Mouse (Mus musculus): ENCODE measurements around the gene Psmb7. TPM values are rescaled to one million over a fixed set of nuclear protein-coding genes. Genes with fewer than 3 reads are reported as not detected.
A peak's percentile ranks its signal among the peaks of the same experiment; 100 is the strongest.

Gene Psmb7
- 100 to 1,000 TPM; 231 to 253 TPM for total RNA-seq (2021)

- peak; percentile 91 for DNase-seq
- intact Hi-C loops (cut with DNase I): loop anchor here (5.0 kb wide), 1 partner anchor 218 kb away; no protein-coding TSS in a partner anchor
Measured at GRCm38 (mm10) chr2:38643625-38644427, at the start of gene Psmb7. Psmb7 (minus strand) TSS chr2:38644087.

- intact Hi-C loops (cut with DNase I): no loop called here
- DNase-seq: peak; percentile 52
Measured at GRCm38 (mm10) chr2:38691542-38691941, 47.7 kb upstream of the Psmb7 start.

GRCm38 (mm10) chr2:38689881-38690280, 46.0 kb upstream of the Psmb7 start:
- no peak for DNase-seq
- intact Hi-C loops (cut with DNase I): no loop called here

GRCm38 (mm10) chr2:38688791-38689520, 45.1 kb upstream of the Psmb7 start:
- intact Hi-C loops (cut with DNase I): no loop called here
- peak; percentile 82 for DNase-seq

GRCm38 (mm10) chr2:38685746-38686145, 41.9 kb upstream of the Psmb7 start:
- intact Hi-C loops (cut with DNase I): no loop called here
- no peak for DNase-seq

- intact Hi-C loops (cut with DNase I): no loop called here
- no peak for DNase-seq
Measured at GRCm38 (mm10) chr2:38683083-38683482, 39.2 kb upstream of the Psmb7 start.

- intact Hi-C loops (cut with DNase I): no loop called here
- no peak for DNase-seq
Measured at GRCm38 (mm10) chr2:38682209-38682608, 38.3 kb upstream of the Psmb7 start.

GRCm38 (mm10) chr2:38678947-38679346, 35.1 kb upstream of the Psmb7 start:
- intact Hi-C loops (cut with DNase I): no loop called here

GRCm38 (mm10) chr2:38675366-38675969, 31.6 kb upstream of the Psmb7 start:
- intact Hi-C loops (cut with DNase I): no loop called here
- peak; percentile 44 for DNase-seq

More at GRCm38 (mm10) chr2:38678947-38679346, 35.1 kb upstream of the Psmb7 start:
- no peak for DNase-seq

GRCm38 (mm10) chr2:38672496-38672895, 28.6 kb upstream of the Psmb7 start:
- DNase-seq: no peak
- intact Hi-C loops (cut with DNase I): no loop called here

- no peak for DNase-seq
- intact Hi-C loops (cut with DNase I): no loop called here
Measured at GRCm38 (mm10) chr2:38668802-38669580, 25.1 kb upstream of the Psmb7 start.

- intact Hi-C loops (cut with DNase I): no loop called here
- no peak for DNase-seq
Measured at GRCm38 (mm10) chr2:38661398-38661797, 17.5 kb upstream of the Psmb7 start.

- intact Hi-C loops (cut with DNase I): no loop called here
- peak; percentile 87 for DNase-seq
Measured at GRCm38 (mm10) chr2:38658338-38658836, 14.5 kb upstream of the Psmb7 start.

- intact Hi-C loops (cut with DNase I): loop anchor here (5.0 kb wide), 1 partner anchor 84 kb away; no protein-coding TSS in a partner anchor
- no peak for DNase-seq
Measured at GRCm38 (mm10) chr2:38653694-38654093, 9.8 kb upstream of the Psmb7 start.

GRCm38 (mm10) chr2:38653293-38653619, 9.4 kb upstream of the Psmb7 start:
- intact Hi-C loops (cut with DNase I): loop anchor here (5.0 kb wide), 1 partner anchor 84 kb away; no protein-coding TSS in a partner anchor
- no peak for DNase-seq

- peak; percentile 79 for DNase-seq
- intact Hi-C loops (cut with DNase I): loop anchor here (5.0 kb wide), 1 partner anchor 85 kb away; no protein-coding TSS in a partner anchor
Measured at GRCm38 (mm10) chr2:38652565-38653292, 8.8 kb upstream of the Psmb7 start.

GRCm38 (mm10) chr2:38652098-38652497, 8.2 kb upstream of the Psmb7 start:
- no peak for DNase-seq
- intact Hi-C loops (cut with DNase I): loop anchor here (5.0 kb wide), 1 partner anchor 85 kb away; no protein-coding TSS in a partner anchor

- DNase-seq: no peak
- intact Hi-C loops (cut with DNase I): loop anchor here (5.0 kb wide), 1 partner anchor 87 kb away; no protein-coding TSS in a partner anchor
Measured at GRCm38 (mm10) chr2:38650340-38650739, 6.5 kb upstream of the Psmb7 start.

- intact Hi-C loops (cut with DNase I): no loop called here
- no peak for DNase-seq
Measured at GRCm38 (mm10) chr2:38647661-38648060, 3.8 kb upstream of the Psmb7 start.

- peak; percentile 14 for DNase-seq
- intact Hi-C loops (cut with DNase I): no loop called here
Measured at GRCm38 (mm10) chr2:38647201-38647606, 3.3 kb upstream of the Psmb7 start.
